Mouse (Mus musculus) CH12.LX (cell line): ENCODE results near the gene Hunk. TPM values are rescaled to one million over a fixed set of nuclear protein-coding genes. Genes with fewer than 3 reads are reported as not detected.

Experiments used
- DNase-seq: peaks from one replicate; pipeline ENCODE4 v3.0.0-alpha.2; 2013; ENCODE audit errors: extremely low read depth
- H3K27ac ChIP-seq: 2 replicates; pipeline ENCODE4 v1.5.1; 2012; ENCODE audit warnings: low read depth, mild to moderate bottlenecking, control low read depth, moderate library complexity; ENCODE audit not compliant: insufficient read depth
- H3K27me3 ChIP-seq: replicated peaks from 2 replicates; pipeline ENCODE3; 2012; ENCODE audit warnings: inconsistent platforms
- H3K36me3 ChIP-seq, 2 experiments: replicated peaks in 1 of 2; 2 replicates each; pipeline versions ENCODE3 to v1.6.1; 2012; ENCODE audit warnings: inconsistent platforms in 1 of 2, low read length in 1 of 2, mild to moderate bottlenecking in 1 of 2, mixed read lengths in 1 of 2, moderate library complexity in 1 of 2; ENCODE audit not compliant: control insufficient read depth in 1 of 2, insufficient read depth in 1 of 2
- H3K4me1 ChIP-seq, 2 experiments: 2 replicates each; pipeline ENCODE4 v1.6.1; 2012; ENCODE audit warnings: inconsistent platforms in 1 of 2, moderate library complexity in 1 of 2; ENCODE audit not compliant: insufficient read depth in 2 of 2, control insufficient read depth in 1 of 2
- H3K4me2 ChIP-seq: 2 replicates; pipeline ENCODE4 v1.6.1; 2012; ENCODE audit warnings: low read depth, mild to moderate bottlenecking, control low read depth; ENCODE audit not compliant: poor library complexity, insufficient read depth, severe bottlenecking
- H3K4me3 ChIP-seq, 3 experiments: fragments of 150-350 bp in 1 of 3; sonication (generic) in 1 of 3; replicated peaks in 1 of 3; 2 replicates each; pipeline versions ENCODE3 to v1.5.1; 2011 to 2012; ENCODE audit warnings: low read depth in 2 of 3, low read length in 2 of 3, mild to moderate bottlenecking in 2 of 3, moderate library complexity in 2 of 3, control low read depth in 1 of 3, improper control_type of control experiment in 1 of 3, inconsistent platforms in 1 of 3, mixed read lengths in 1 of 3; ENCODE audit not compliant: poor library complexity in 1 of 3
- H3K79me2 ChIP-seq: replicated peaks from 2 replicates; pipeline ENCODE4 v1.6.1; 2012; ENCODE audit warnings: mild to moderate bottlenecking, moderate library complexity; ENCODE audit not compliant: control insufficient read depth, poor library complexity, insufficient read depth, severe bottlenecking; ENCODE audit errors: extremely low read depth
- H3K9ac ChIP-seq: 2 replicates; pipeline ENCODE4 v1.6.1; 2012; ENCODE audit warnings: low read depth, mild to moderate bottlenecking, control low read depth, moderate library complexity; ENCODE audit not compliant: insufficient read depth
- H3K9me3 ChIP-seq: replicated peaks from 2 replicates; pipeline ENCODE3; 2012; ENCODE audit warnings: low read length, inconsistent platforms, mixed read lengths
- CHD2 ChIP-seq: IDR thresholded peaks from 2 replicates; pipeline ENCODE4 v1.6.1; 2011; ENCODE audit warnings: low read length, improper control_type of control experiment
- CTCF ChIP-seq, 2 experiments: IDR thresholded peaks in 1 of 2; conservative IDR thresholded peaks in 1 of 2; 2 replicates each; pipeline ENCODE4 v1.5.1; 2011 to 2012; ENCODE audit warnings: low read depth in 2 of 2, low read length in 2 of 2, improper control_type of control experiment in 1 of 2, inconsistent platforms in 1 of 2, mild to moderate bottlenecking in 1 of 2, moderate library complexity in 1 of 2
- ELF1 ChIP-seq: IDR thresholded peaks from 2 replicates; pipeline ENCODE4 v1.6.1; 2014; ENCODE audit warnings: low read depth, mild to moderate bottlenecking, inconsistent platforms, low read length, improper control_type of control experiment
- EP300 ChIP-seq: IDR thresholded peaks from 2 replicates; pipeline ENCODE4 v1.6.1; 2011; ENCODE audit warnings: low read length, improper control_type of control experiment
- GABPA ChIP-seq: IDR thresholded peaks from 2 replicates; pipeline ENCODE4 v1.6.1; 2012; ENCODE audit warnings: low read depth, low read length, improper control_type of control experiment, inconsistent platforms; ENCODE audit not compliant: insufficient replicate concordance
- MAZ ChIP-seq: IDR thresholded peaks from 2 replicates; pipeline ENCODE4 v1.6.1; 2012; ENCODE audit warnings: low read depth, mild to moderate bottlenecking, inconsistent platforms, low read length, improper control_type of control experiment, moderate library complexity
- MEF2A ChIP-seq: IDR thresholded peaks from 2 replicates; pipeline ENCODE4 v1.6.1; 2014; ENCODE audit warnings: low read depth, mild to moderate bottlenecking, inconsistent platforms, low read length, improper control_type of control experiment, borderline replicate concordance
- MYC ChIP-seq: IDR thresholded peaks from 2 replicates; pipeline ENCODE4 v1.6.1; 2011; ENCODE audit warnings: low read depth, mild to moderate bottlenecking, improper control_type of control experiment, low read length
- NELFE ChIP-seq: IDR thresholded peaks from 2 replicates; pipeline ENCODE4 v1.6.1; 2011; ENCODE audit warnings: low read depth, low read length, improper control_type of control experiment
- NRF1 ChIP-seq: IDR thresholded peaks from 2 replicates; pipeline ENCODE4 v1.6.1; 2014; ENCODE audit warnings: low read depth, mild to moderate bottlenecking, inconsistent platforms, low read length, improper control_type of control experiment, moderate library complexity
- POLR2AphosphoS2 ChIP-seq: IDR thresholded peaks from 2 replicates; pipeline ENCODE4 v1.6.1; 2011; ENCODE audit warnings: low read depth, low read length, improper control_type of control experiment
- RAD21 ChIP-seq: IDR thresholded peaks from 2 replicates; pipeline ENCODE4 v1.6.1; 2011; ENCODE audit warnings: low read depth, mild to moderate bottlenecking, low read length, improper control_type of control experiment, moderate library complexity
- SMC3 ChIP-seq: IDR thresholded peaks from 2 replicates; pipeline ENCODE4 v1.6.1; 2011; ENCODE audit warnings: low read depth, low read length, improper control_type of control experiment
- TCF12 ChIP-seq: IDR thresholded peaks from 2 replicates; pipeline ENCODE4 v1.6.1; 2014; ENCODE audit warnings: low read depth, mild to moderate bottlenecking, inconsistent platforms, low read length, improper control_type of control experiment
- ZC3H11A ChIP-seq: IDR thresholded peaks from 2 replicates; pipeline ENCODE4 v1.6.1; 2012; ENCODE audit warnings: low read depth, mild to moderate bottlenecking, inconsistent platforms, low read length, improper control_type of control experiment
- dilution Hi-C: fragments of 300-500 bp; cut with MboI; formaldehyde crosslinking; loops from 2 replicates; pipeline ENCODE4 v1.14.3; 2020; ENCODE audit warnings: low sequenced_read_pairs; ENCODE audit not compliant: extremely low pct_unique_long_range_greater_than_20kb, extremely low pct_ligation_motif_present
- in situ Hi-C: fragments of 300-500 bp; cut with MboI; formaldehyde crosslinking; loops from 3 replicates; pipeline ENCODE4 v1.14.3; 2019; ENCODE audit warnings: low sequenced_read_pairs, low pct_ligation_motif_present, low pct_unique_long_range_greater_than_20kb, mixed read lengths
- polyA plus RNA-seq: library from polyadenylated mRNA; unstranded; fragments of >175 nt; gene quantifications from 2 replicates; pipeline ENCODE4 v1.2.1, GENCODE M21; 2012; ENCODE audit warnings: low read depth; ENCODE audit not compliant: insufficient read length
- total RNA-seq, 2 experiments: library from RNA; depleted of rRNA; stranded (reverse); fragments of 300-350 nt in 1 of 2; fragments of >200 nt in 1 of 2; gene quantifications; 2 replicates each; pipeline ENCODE4 v1.2.3; 2012 to 2014

Hunk gene
- total and polyA plus RNA-seq, 3 experiments, result not detected

DNA sequence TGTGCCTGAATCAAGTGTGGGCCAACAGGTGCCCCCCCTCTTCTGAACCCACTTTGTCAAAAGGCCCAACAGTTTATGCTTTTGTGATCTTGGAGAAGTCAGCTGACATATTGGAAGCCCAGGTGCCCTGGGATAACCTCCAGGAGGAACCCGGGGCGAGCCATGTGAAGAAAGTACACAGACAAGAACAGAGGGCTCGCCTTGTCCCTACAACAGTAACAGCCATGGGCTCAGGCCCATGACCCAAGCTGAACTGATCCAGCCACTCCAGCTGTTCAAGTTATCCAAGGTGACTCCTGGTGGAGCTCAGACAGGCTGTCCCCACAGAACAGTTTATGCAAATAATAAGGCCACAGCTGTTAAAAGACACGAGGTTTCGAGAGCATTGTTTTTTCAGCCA is 153.1 kb downstream of the Hunk start:
- dilution Hi-C loops, result no loop called here
- Histone ChIP-seq H3K79me2 (no peaks in the 10 kb centered on the region), H3K4me3 (no peak overlapping the region), H3K27me3 (peaks cover 12% of the 10 kb centered on the region), H3K9ac (no peak overlapping the region), H3K27ac (no peak overlapping the region), H3K9me3 (peaks cover 37% of the 10 kb centered on the region), H3K36me3 (no peaks in the 10 kb centered on the region), H3K4me1 (no peaks in the 10 kb centered on the region), H3K4me2 (no peak overlapping the region)
- DNase-seq, result no peak
- TF ChIP-seq EP300 (no peak), RAD21 (no peak), SMC3 (no peak), MEF2A (no peak), CHD2 (no peak), NELFE (no peak), ZC3H11A (no peak)
- in situ Hi-C loops, result no loop called here

DNA sequence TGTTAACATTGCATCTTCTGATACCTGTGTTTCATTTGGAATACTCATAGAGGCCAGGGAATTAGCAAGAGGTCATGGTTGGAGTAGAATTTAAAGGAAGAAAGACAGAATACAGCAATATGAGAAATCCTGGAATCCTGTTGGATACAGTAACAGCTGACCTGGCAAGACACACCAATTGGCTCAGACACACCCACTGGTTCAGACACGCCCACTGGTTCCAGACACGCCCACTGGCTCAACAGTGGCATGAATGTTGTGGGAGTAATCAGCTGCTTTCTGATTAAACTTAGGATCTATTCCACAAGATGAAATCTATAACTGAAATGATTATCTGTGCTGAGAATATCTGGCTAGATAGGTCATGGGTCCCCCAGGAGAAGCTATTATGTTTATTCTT is 155.4 kb downstream of the Hunk start:
- H3K4me1 ChIP-seq, result no peaks in the 10 kb centered on the region

DNA sequence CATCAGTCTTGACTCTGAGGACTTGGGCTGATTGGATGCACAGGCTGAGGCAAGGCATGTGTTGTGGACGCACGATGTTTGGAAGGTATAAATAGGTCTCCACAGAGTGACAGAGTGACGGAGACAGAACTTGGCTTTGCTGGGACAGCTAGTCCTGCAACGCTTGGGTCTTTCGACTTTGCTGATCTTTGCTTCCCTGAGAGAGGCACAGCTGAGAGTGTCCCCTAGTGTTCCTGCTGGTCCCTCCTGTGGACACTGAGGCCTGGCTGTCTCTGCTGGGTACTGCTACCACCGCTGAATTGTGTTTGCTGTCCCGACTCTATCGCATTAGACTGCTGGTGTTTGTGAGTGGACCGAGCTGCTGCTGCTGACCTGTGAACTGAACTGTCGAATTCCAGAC is 156.6 kb downstream of the Hunk start:
- in situ Hi-C loops, result no loop called here
- Histone ChIP-seq H3K9me3 (peaks cover 39% of the 10 kb centered on the region), H3K4me3 (no peak overlapping the region)
- dilution Hi-C loops, result no loop called here
- TF ChIP-seq TCF12 (no peak), POLR2AphosphoS2 (no peak), MAZ (no peak), NRF1 (no peak), ZC3H11A (no peak), MYC (no peak), CTCF (conservative IDR thresholded peaks at IDR 0.05 in 1 of 2, IDR thresholded peaks at IDR 0.05 in 1 of 2; ENCODE audit: low read depth in 2 of 2, low read length in 2 of 2) (no peak), GABPA (no peak), SMC3 (no peak), ELF1 (no peak)
- TF ChIP-seq, all 38 proteins: peak for 0
- DNase-seq, result no peak
- Histone ChIP-seq H3K27me3 (peaks cover 28% of the 10 kb centered on the region), H3K36me3 (no peaks in the 10 kb centered on the region), H3K27ac (no peak overlapping the region), H3K4me1 (no peaks in the 10 kb centered on the region), H3K79me2 (no peaks in the 10 kb centered on the region), H3K9ac (no peak overlapping the region), H3K4me2 (no peak overlapping the region)

More for the DNA sequence above, 155.4 kb downstream of the Hunk start:
- H3K9me3 ChIP-seq, result peaks cover 42% of the 10 kb centered on the region
- in situ Hi-C loops, result no loop called here
- peaks cover 21% of the 10 kb centered on the region for H3K27me3 ChIP-seq
- no peak overlapping the region for H3K4me3 ChIP-seq
- dilution Hi-C loops, result no loop called here
- H3K4me2 ChIP-seq, result no peak overlapping the region
- no peaks in the 10 kb centered on the region for H3K36me3 ChIP-seq
- DNase-seq, result no peak
- TF ChIP-seq MEF2A, result no peak
- no peak for TF ChIP-seq ZC3H11A
- H3K27ac ChIP-seq, result no peak overlapping the region
- H3K9ac ChIP-seq, result no peak overlapping the region
- H3K79me2 ChIP-seq, result no peaks in the 10 kb centered on the region
